Mouse (Mus musculus) thymus, adult 2 months (tissue): ENCODE data around the gene Trpm5.

Experiments used
- CTCF ChIP-seq: fragments of 200-500 bp; IDR thresholded peaks from 2 replicates; pipeline ENCODE4 v1.5.1; 2012; ENCODE audit warnings: mild to moderate bottlenecking, control low read depth, low read length, moderate library complexity, borderline replicate concordance; ENCODE audit not compliant: control insufficient read depth, poor library complexity, insufficient read depth; ENCODE audit errors: extremely low read depth
- POLR2A ChIP-seq: fragments of 200-500 bp; IDR thresholded peaks from 2 replicates; pipeline ENCODE4 v1.6.1; 2012; ENCODE audit warnings: mild to moderate bottlenecking, low read length, control low read depth, moderate library complexity; ENCODE audit not compliant: control insufficient read depth, poor library complexity, insufficient read depth; ENCODE audit errors: extremely low read depth

- TF ChIP-seq CTCF (no peak), POLR2A (no peak)
These were observed 12.4 kb downstream of the Trpm5 start for GRCm38 (mm10) chr7:143082024-143082423.
